Mouse (Mus musculus): ENCODE data around the gene Olfr462.
"Not testable (repeated sequence)": the region's sequence is repeated elsewhere in the genome, so short reads cannot be mapped to it uniquely, and the experiment has no call there.

The Olfr462 gene

GRCm38 (mm10) chr11:87892168-87892567 is at the start of gene Olfr462:
TSS of gene Olfr462 (minus strand) at chr11:87892268.
- no peak for ATAC-seq (ENCODE audit: low TSS enrichment)

GRCm38 (mm10) chr11:87935467-87935866 is 43.4 kb upstream of the Olfr462 start:
- ATAC-seq (ENCODE audit: low TSS enrichment): no peak

GRCm38 (mm10) chr11:87933731-87934130 is 41.7 kb upstream of the Olfr462 start:
- ATAC-seq (ENCODE audit: low TSS enrichment): no peak

- no peak for ATAC-seq (ENCODE audit: low TSS enrichment)
These were observed 38.3 kb upstream of the Olfr462 start for GRCm38 (mm10) chr11:87930348-87930747.

GRCm38 (mm10) chr11:87920966-87921365 is 28.9 kb upstream of the Olfr462 start, which contains the start of gene Olfr464:
TSS of gene Olfr464 (minus strand) at chr11:87920967.
- no peak for ATAC-seq (ENCODE audit: low TSS enrichment)

- peak; percentile 92 for ATAC-seq (ENCODE audit: low TSS enrichment)
These were observed 28.2 kb upstream of the Olfr462 start for GRCm38 (mm10) chr11:87920301-87920700.

GRCm38 (mm10) chr11:87916005-87916404 is 23.9 kb upstream of the Olfr462 start:
- ATAC-seq (ENCODE audit: low TSS enrichment): no peak

GRCm38 (mm10) chr11:87904331-87904730 is 12.3 kb upstream of the Olfr462 start:
- ATAC-seq (ENCODE audit: low TSS enrichment): no peak

- ATAC-seq (ENCODE audit: low TSS enrichment): no peak
These were observed 5.2 kb upstream of the Olfr462 start, which contains the start of gene Olfr463 for GRCm38 (mm10) chr11:87897287-87897686. TSS of gene Olfr463 (minus strand) at chr11:87897387.

GRCm38 (mm10) chr11:87884856-87885255 is 7.2 kb downstream of the Olfr462 start:
- ATAC-seq (ENCODE audit: low TSS enrichment): no peak

GRCm38 (mm10) chr11:87883493-87883892 is 8.6 kb downstream of the Olfr462 start:
- no peak for ATAC-seq (ENCODE audit: low TSS enrichment)

- ATAC-seq (ENCODE audit: low TSS enrichment): no peak
These were observed 10.4 kb downstream of the Olfr462 start for GRCm38 (mm10) chr11:87881714-87882113.

- ATAC-seq (ENCODE audit: low TSS enrichment): no peak
These were observed 12.2 kb downstream of the Olfr462 start for GRCm38 (mm10) chr11:87879826-87880225.

- no peak for ATAC-seq (ENCODE audit: low TSS enrichment)
These were observed 16.6 kb downstream of the Olfr462 start, which contains the start of gene Epx for GRCm38 (mm10) chr11:87875436-87875835. TSS of gene Epx (minus strand) at chr11:87875536.

GRCm38 (mm10) chr11:87871766-87872165 is 20.3 kb downstream of the Olfr462 start:
- no peak for ATAC-seq (ENCODE audit: low TSS enrichment)

GRCm38 (mm10) chr11:87870096-87870495 is 22.0 kb downstream of the Olfr462 start:
- ATAC-seq (ENCODE audit: low TSS enrichment): no peak

- not testable (repeated sequence) for ATAC-seq (ENCODE audit: low TSS enrichment)
These were observed 25.2 kb downstream of the Olfr462 start for GRCm38 (mm10) chr11:87866891-87867290.

GRCm38 (mm10) chr11:87862805-87863204 is 29.3 kb downstream of the Olfr462 start:
- ATAC-seq (ENCODE audit: low TSS enrichment): no peak

- ATAC-seq (ENCODE audit: low TSS enrichment): no peak
These were observed 31.6 kb downstream of the Olfr462 start for GRCm38 (mm10) chr11:87860426-87860825.

GRCm38 (mm10) chr11:87859273-87859672 is 32.8 kb downstream of the Olfr462 start:
- ATAC-seq (ENCODE audit: low TSS enrichment): no peak

GRCm38 (mm10) chr11:87854550-87854949 is 37.5 kb downstream of the Olfr462 start:
- ATAC-seq (ENCODE audit: low TSS enrichment): no peak

GRCm38 (mm10) chr11:87853597-87853954 is 38.5 kb downstream of the Olfr462 start:
- ATAC-seq (ENCODE audit: low TSS enrichment): peak; percentile 69

- peak; percentile 99 for ATAC-seq (ENCODE audit: low TSS enrichment)
These were observed 39.1 kb downstream of the Olfr462 start, which contains the start of gene Mks1 for GRCm38 (mm10) chr11:87852690-87853596. TSS of gene Mks1 (plus strand) at chr11:87853215.

All from frontal cortex, adult (tissue).